Comparison of ENCODE assay signal across 27 mouse cellular contexts in genomic region chr12:91946541-91946940, GRCm38 (mm10).
"Had no signal": no experiment of that assay in that cellular context is flagged by ENCODE, and none has a peak within 500 bp of the region (broad histone marks: within the 10 kb centered on the region; RNA-seq: fewer than 3 reads in every experiment).

No protein-coding gene starts in this region.

- H3K4me2 ChIP-seq: heart, embryonic 12.5 days; hindbrain, embryonic 12.5 days; hindbrain, embryonic 14.5 days; intestine, embryonic 15.5 days; limb, embryonic 12.5 days; liver, embryonic 11.5 days; liver, embryonic 13.5 days; liver, embryonic 15.5 days had no signal

- H3K4me1 ChIP-seq: heart, embryonic 10.5 days; heart, embryonic 12.5 days; hindbrain, embryonic 10.5 days; hindbrain, embryonic 12.5 days; intestine, embryonic 15.5 days; liver, embryonic 13.5 days; liver, embryonic 15.5 days had no signal

- DNase-seq: gastrocnemius, postnatal 10 days; gastrocnemius, postnatal 25 days; heart, adult 18-20 months; heart, postnatal 10 days; heart, postnatal 4 days; kidney, adult 18-20 months; kidney, adult 8-10 months; kidney, postnatal 10 days; kidney, postnatal 25 days; kidney, postnatal 4 days; liver; liver, embryonic 13.5 days had no signal

- H3K27me3 ChIP-seq: heart, embryonic 12.5 days; hindbrain, embryonic 12.5 days; intestine, embryonic 15.5 days; limb, embryonic 12.5 days; liver, embryonic 13.5 days; liver, embryonic 15.5 days had no signal

- H3K9ac ChIP-seq: heart, embryonic 12.5 days; hindbrain, embryonic 12.5 days; hindbrain, embryonic 14.5 days; intestine, embryonic 15.5 days; limb, embryonic 12.5 days; liver, embryonic 13.5 days; liver, embryonic 15.5 days had no signal

- H3K27ac ChIP-seq: heart, embryonic 10.5 days; hindbrain, embryonic 10.5 days; hindbrain, embryonic 12.5 days; hindbrain, embryonic 14.5 days; intestine, embryonic 15.5 days; layer of hippocampus, adult 2 months; left cerebral cortex, adult 2 months; limb, embryonic 12.5 days; liver, embryonic 13.5 days; liver, embryonic 15.5 days had no signal

- H3K4me3 ChIP-seq: heart, embryonic 10.5 days; heart, embryonic 12.5 days; hindbrain, embryonic 10.5 days; hindbrain, embryonic 12.5 days; intestine, embryonic 15.5 days; layer of hippocampus, adult 2 months; left cerebral cortex, adult 2 months; limb, embryonic 10.5 days; limb, embryonic 12.5 days; liver, embryonic 13.5 days; liver, embryonic 15.5 days had no signal

- H3K36me3 ChIP-seq: heart, embryonic 10.5 days; heart, embryonic 12.5 days; hindbrain, embryonic 10.5 days; hindbrain, embryonic 12.5 days; intestine, embryonic 15.5 days; limb, embryonic 10.5 days; limb, embryonic 12.5 days; liver, embryonic 13.5 days; liver, embryonic 15.5 days had no signal

- H3K9me3 ChIP-seq: heart, embryonic 10.5 days; hindbrain, embryonic 10.5 days; hindbrain, embryonic 12.5 days; intestine, embryonic 15.5 days; limb, embryonic 10.5 days; limb, embryonic 12.5 days; liver, embryonic 15.5 days had no signal

- ATAC-seq: hindbrain, embryonic 16.5 days; inflammation-experienced regulatory T-cells, adult 6 months; intestine, embryonic 15.5 days; intestine, postnatal 0 days had no signal
